Mouse (Mus musculus): ENCODE measurements around the gene Rap1b. TPM values are rescaled to one million over a fixed set of nuclear protein-coding genes. Genes with fewer than 3 reads are reported as not detected.

The Rap1b gene
- total and polyA plus RNA-seq, 2 experiments from 2014 or later, result 46.9 to 142 TPM

GRCm38 (mm10) chr10:117769541-117770285 lies 76.1 kb downstream of the Rap1b start:
- no peak for DNase-seq (ENCODE audit: low spot score)
- no peak for ATAC-seq
- Histone ChIP-seq H3K9ac (replicated peaks; ENCODE audit: low read length) (no peak overlapping the region), H3K27me3 (ENCODE audit: insufficient read depth, low read length) (no peaks in the 10 kb centered on the region), H3K36me3 (ENCODE audit: insufficient read depth, low read length) (peaks cover 54% of the 10 kb centered on the region), H3K27ac (no peak overlapping the region), H3K4me2 (ENCODE audit: low read depth, low read length) (no peak overlapping the region), H3K4me1 (ENCODE audit: insufficient read depth, low read length) (no peaks in the 10 kb centered on the region), H3K9me3 (ENCODE audit: low read length) (no peaks in the 10 kb centered on the region), H3K4me3 (ENCODE audit: low read length) (no peak overlapping the region)
- no peak for TF ChIP-seq CTCF (IDR thresholded peaks at IDR 0.05; ENCODE audit: low read depth)
- WGBS, result 93% methylated on average over 9 of the region's 9 CpGs

- no peaks in the 10 kb centered on the region for H3K9me3 ChIP-seq (ENCODE audit: low read length)
- peaks cover 54% of the 10 kb centered on the region for H3K36me3 ChIP-seq (ENCODE audit: insufficient read depth, low read length)
- no peak overlapping the region for H3K9ac ChIP-seq (replicated peaks; ENCODE audit: low read length)
- TF ChIP-seq CTCF (IDR thresholded peaks at IDR 0.05; ENCODE audit: low read depth), result no peak
- ATAC-seq (no peak), DNase-seq (ENCODE audit: low spot score) (no peak)
- no peak overlapping the region for H3K4me2 ChIP-seq (ENCODE audit: low read depth, low read length)
- 85% methylated on average over 7 of the region's 7 CpGs for WGBS
- H3K27ac ChIP-seq, result no peak overlapping the region
- H3K27me3 ChIP-seq (ENCODE audit: insufficient read depth, low read length), result no peaks in the 10 kb centered on the region
- H3K4me3 ChIP-seq (ENCODE audit: low read length), result no peak overlapping the region
- H3K4me1 ChIP-seq (ENCODE audit: insufficient read depth, low read length), result no peaks in the 10 kb centered on the region
These were observed 77.7 kb downstream of the Rap1b start for GRCm38 (mm10) chr10:117768141-117768440.

GRCm38 (mm10) chr10:117767286-117768140 lies 78.3 kb downstream of the Rap1b start:
- peaks cover 51% of the 10 kb centered on the region for H3K36me3 ChIP-seq (ENCODE audit: insufficient read depth, low read length)
- no peak for ATAC-seq
- 92% methylated on average over 10 of the region's 10 CpGs for WGBS

GRCm38 (mm10) chr10:117766896-117767160 lies 79.0 kb downstream of the Rap1b start:
- H3K9ac ChIP-seq (replicated peaks; ENCODE audit: low read length), result no peak overlapping the region
- H3K9me3 ChIP-seq (ENCODE audit: low read length), result no peaks in the 10 kb centered on the region
- no peaks in the 10 kb centered on the region for H3K4me1 ChIP-seq (ENCODE audit: insufficient read depth, low read length)
- H3K27me3 ChIP-seq (ENCODE audit: insufficient read depth, low read length), result no peaks in the 10 kb centered on the region
- 94% methylated on average over 5 of the region's 5 CpGs for WGBS
- H3K27ac ChIP-seq, result no peak overlapping the region
- no peak for DNase-seq (ENCODE audit: low spot score)
- peaks cover 50% of the 10 kb centered on the region for H3K36me3 ChIP-seq (ENCODE audit: insufficient read depth, low read length)
- no peak for TF ChIP-seq CTCF (IDR thresholded peaks at IDR 0.05; ENCODE audit: low read depth)
- H3K4me3 ChIP-seq (ENCODE audit: low read length), result no peak overlapping the region
- no peak overlapping the region for H3K4me2 ChIP-seq (ENCODE audit: low read depth, low read length)
- ATAC-seq, result no peak

More at GRCm38 (mm10) chr10:117767286-117768140, 78.3 kb downstream of the Rap1b start:
- Histone ChIP-seq H3K9ac (replicated peaks; ENCODE audit: low read length) (no peak overlapping the region), H3K9me3 (ENCODE audit: low read length) (no peaks in the 10 kb centered on the region), H3K4me3 (ENCODE audit: low read length) (no peak overlapping the region), H3K27ac (no peak overlapping the region), H3K4me1 (ENCODE audit: insufficient read depth, low read length) (no peaks in the 10 kb centered on the region), H3K27me3 (ENCODE audit: insufficient read depth, low read length) (no peaks in the 10 kb centered on the region), H3K4me2 (ENCODE audit: low read depth, low read length) (no peak overlapping the region)
- TF ChIP-seq CTCF (IDR thresholded peaks at IDR 0.05; ENCODE audit: low read depth), result no peak
- no peak for DNase-seq (ENCODE audit: low spot score)

DNA sequence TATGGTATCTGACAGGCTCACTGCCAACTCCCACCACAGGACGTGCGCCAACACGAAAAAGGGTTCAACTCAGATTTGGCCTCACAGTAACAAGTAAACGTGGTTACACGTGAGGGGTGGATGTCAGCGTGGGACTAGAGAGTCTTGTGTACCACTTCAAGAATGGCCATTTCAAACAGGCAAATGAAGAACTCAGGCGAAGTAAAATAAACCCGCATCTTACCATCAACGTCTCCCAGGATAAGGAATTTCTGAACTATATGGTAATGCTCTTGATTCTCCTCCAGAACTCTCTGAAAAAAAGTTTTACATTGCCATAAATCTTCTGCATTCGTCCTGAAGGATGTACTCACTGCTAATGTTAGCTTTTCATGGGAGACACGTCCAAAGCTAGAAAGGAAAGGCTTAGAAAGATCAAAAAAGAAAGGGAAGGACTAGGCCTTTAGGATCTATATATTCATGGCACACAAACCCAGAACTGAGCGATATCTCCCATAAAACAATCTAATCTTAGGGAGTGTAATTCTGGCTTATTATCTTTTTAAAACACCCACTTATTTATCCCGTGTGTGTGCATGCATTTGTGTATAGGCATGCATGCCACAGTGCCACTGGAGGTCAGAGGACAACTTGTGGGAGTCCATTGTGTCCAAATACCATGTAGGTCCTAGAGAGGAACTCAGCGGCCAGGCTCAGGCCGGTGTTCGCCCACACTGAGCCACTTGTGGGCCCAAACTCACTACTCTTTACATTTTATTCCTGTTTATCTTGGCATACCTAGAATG lies 79.5 kb downstream of the Rap1b start:
- TF ChIP-seq CTCF (IDR thresholded peaks at IDR 0.05; ENCODE audit: low read depth), result no peak
- ATAC-seq, result no peak
- DNase-seq (ENCODE audit: low spot score), result no peak
- Histone ChIP-seq H3K9ac (replicated peaks; ENCODE audit: low read length) (no peak overlapping the region), H3K27ac (no peak overlapping the region), H3K4me3 (ENCODE audit: low read length) (no peak overlapping the region), H3K27me3 (ENCODE audit: insufficient read depth, low read length) (no peaks in the 10 kb centered on the region), H3K36me3 (ENCODE audit: insufficient read depth, low read length) (peaks cover 52% of the 10 kb centered on the region), H3K4me1 (ENCODE audit: insufficient read depth, low read length) (no peaks in the 10 kb centered on the region), H3K9me3 (ENCODE audit: low read length) (no peaks in the 10 kb centered on the region), H3K4me2 (ENCODE audit: low read depth, low read length) (no peak overlapping the region)
- WGBS, result 93% methylated on average over 16 of the region's 16 CpGs

GRCm38 (mm10) chr10:117765116-117765894 lies 80.5 kb downstream of the Rap1b start:
- TF ChIP-seq CTCF (IDR thresholded peaks at IDR 0.05; ENCODE audit: low read depth), result no peak
- WGBS, result 94% methylated on average over 11 of the region's 11 CpGs
- Histone ChIP-seq H3K36me3 (ENCODE audit: insufficient read depth, low read length) (peaks cover 54% of the 10 kb centered on the region), H3K9me3 (ENCODE audit: low read length) (no peaks in the 10 kb centered on the region), H3K27me3 (ENCODE audit: insufficient read depth, low read length) (no peaks in the 10 kb centered on the region), H3K27ac (no peak overlapping the region), H3K4me2 (ENCODE audit: low read depth, low read length) (no peak overlapping the region), H3K4me1 (ENCODE audit: insufficient read depth, low read length) (no peaks in the 10 kb centered on the region), H3K9ac (replicated peaks; ENCODE audit: low read length) (no peak overlapping the region), H3K4me3 (ENCODE audit: low read length) (no peak overlapping the region)
- ATAC-seq (no peak), DNase-seq (ENCODE audit: low spot score) (no peak)

All from hindbrain, postnatal 0 days (tissue).